Mouse (Mus musculus) midbrain, embryonic 15.5 days (tissue): ENCODE data around the gene Chpf. TPM values are rescaled to one million over a fixed set of nuclear protein-coding genes. Genes with fewer than 3 reads are reported as not detected.
A peak's percentile ranks its signal among the peaks of the same experiment; 100 is the strongest.

Experiments used
- ATAC-seq: fragments of 200-750 bp; cut with Nextera tagmentation; replicated peaks from 2 replicates; pipeline ENCODE4 v1.8.0; 2017; ENCODE audit warnings: moderate TSS enrichment
- H3K27ac ChIP-seq: fragments of 300-500 bp; sonication (generic); 2 replicates; pipeline ENCODE4 v1.5.1; 2015; ENCODE audit warnings: mild to moderate bottlenecking, inconsistent platforms
- H3K27me3 ChIP-seq: fragments of 300-500 bp; sonication (generic); replicated peaks from 2 replicates; pipeline ENCODE4 v1.6.1; 2015; ENCODE audit warnings: inconsistent platforms
- H3K36me3 ChIP-seq: fragments of 300-500 bp; sonication (generic); replicated peaks from 2 replicates; pipeline ENCODE4 v1.6.1; 2015; ENCODE audit warnings: inconsistent platforms
- H3K4me1 ChIP-seq: fragments of 300-500 bp; sonication (generic); 2 replicates; pipeline ENCODE4 v1.6.1; 2015; ENCODE audit warnings: inconsistent platforms
- H3K4me2 ChIP-seq: fragments of 300-500 bp; sonication (generic); 2 replicates; pipeline ENCODE4 v1.6.1; 2015; ENCODE audit warnings: inconsistent platforms, mild to moderate bottlenecking, moderate library complexity
- H3K4me3 ChIP-seq: fragments of 300-500 bp; sonication (generic); 2 replicates; pipeline ENCODE4 v1.5.1; 2015; ENCODE audit warnings: mild to moderate bottlenecking, inconsistent platforms
- H3K9ac ChIP-seq: fragments of 300-500 bp; sonication (generic); 2 replicates; pipeline ENCODE4 v1.6.1; 2015; ENCODE audit warnings: mild to moderate bottlenecking, inconsistent platforms
- H3K9me3 ChIP-seq: fragments of 300-500 bp; sonication (generic); 2 replicates; pipeline ENCODE4 v1.6.1; 2016; ENCODE audit warnings: inconsistent platforms
- WGBS: fragments of 180-500 bp; shearing (Covaris S2); methylation state at CpG from one replicate; pipeline ENCODE4 v1.1.7; 2015; ENCODE audit warnings: mixed read lengths; 5-methylcytosine and 5-hydroxymethylcytosine counted together
- polyA plus RNA-seq: library from polyadenylated mRNA; unstranded; fragments of >200 nt; fragmentation: Nextera tagmentation; extraction: Ambion mirVana; gene quantifications from 2 replicates; pipeline ENCODE4 v1.2.1, GENCODE M21; 2015

The Chpf gene
- polyA plus RNA-seq, 1 experiment from 2014 or later: 42.3 TPM

- no peak overlapping the region for H3K27ac ChIP-seq
- no peak for ATAC-seq
- H3K9ac ChIP-seq: no peak overlapping the region
- WGBS: 39% methylated on average over 24 of the region's 24 CpGs
- H3K36me3 ChIP-seq: no peaks in the 10 kb centered on the region
- peaks cover 13% of the 10 kb centered on the region for H3K27me3 ChIP-seq
- no peak overlapping the region for H3K4me3 ChIP-seq
- H3K9me3 ChIP-seq: no peaks in the 10 kb centered on the region
- no peak overlapping the region for H3K4me2 ChIP-seq
- peaks cover 10% of the 10 kb centered on the region for H3K4me1 ChIP-seq
Measured at GRCm38 (mm10) chr1:75492579-75493170, 13.6 kb upstream of the Chpf start.

- H3K9ac ChIP-seq: no peak overlapping the region
- WGBS: 89% methylated on average over 34 of the region's 34 CpGs
- H3K4me1 ChIP-seq: peaks cover 20% of the 10 kb centered on the region
- peaks cover 24% of the 10 kb centered on the region for H3K27me3 ChIP-seq
- no peaks in the 10 kb centered on the region for H3K36me3 ChIP-seq
- no peaks in the 10 kb centered on the region for H3K9me3 ChIP-seq
- H3K4me3 ChIP-seq: no peak overlapping the region
- no peak for ATAC-seq
- H3K27ac ChIP-seq: no peak overlapping the region
- no peak overlapping the region for H3K4me2 ChIP-seq
Measured at GRCm38 (mm10) chr1:75490785-75491551, 11.9 kb upstream of the Chpf start.

GRCm38 (mm10) chr1:75487405-75488161 is 8.5 kb upstream of the Chpf start:
- Histone ChIP-seq H3K27me3 (peaks cover 44% of the 10 kb centered on the region), H3K4me2 (peak overlapping the region; percentile 77), H3K4me1 (peaks cover 21% of the 10 kb centered on the region), H3K9ac (peak overlapping the region; percentile 17), H3K4me3 (peak overlapping the region; percentile 44), H3K36me3 (peaks cover 20% of the 10 kb centered on the region; the same call in 1 of the 2 replicates), H3K27ac (no peak overlapping the region), H3K9me3 (no peaks in the 10 kb centered on the region)
- under 1% methylated on average over 62 of the region's 62 CpGs for whole genome bisulfite sequencing
- ATAC-seq: peak; percentile 70

- 2% methylated on average over 13 of the region's 13 CpGs for WGBS
- peak; percentile 25 for ATAC-seq
- no peaks in the 10 kb centered on the region for H3K9me3 ChIP-seq
- H3K4me2 ChIP-seq: peak overlapping the region; percentile 77
- H3K4me1 ChIP-seq: peaks cover 27% of the 10 kb centered on the region
- peak overlapping the region; percentile 44 for H3K4me3 ChIP-seq
- peaks cover 20% of the 10 kb centered on the region; the same call in 1 of the 2 replicates for H3K36me3 ChIP-seq
- H3K27me3 ChIP-seq: peaks cover 48% of the 10 kb centered on the region
- H3K27ac ChIP-seq: no peak overlapping the region
- H3K9ac ChIP-seq: peak overlapping the region; percentile 17; the same call in 1 of the 2 replicates
Measured at GRCm38 (mm10) chr1:75487040-75487404, 7.9 kb upstream of the Chpf start.

- Histone ChIP-seq H3K4me1 (peaks cover 29% of the 10 kb centered on the region), H3K9ac (no peak overlapping the region), H3K27ac (no peak overlapping the region), H3K27me3 (peaks cover 48% of the 10 kb centered on the region), H3K4me2 (peak overlapping the region; percentile 77), H3K9me3 (no peaks in the 10 kb centered on the region), H3K4me3 (0 out of 2 replicates have a peak overlapping the region, but pooled peaks have one; percentile 44), H3K36me3 (peaks cover 20% of the 10 kb centered on the region; the same call in 1 of the 2 replicates)
- 0 out of 2 replicates have a peak, but pooled peaks have one; percentile 16 for ATAC-seq
- WGBS: 7% methylated on average over 24 of the region's 24 CpGs
Measured at GRCm38 (mm10) chr1:75486561-75486960, 7.5 kb upstream of the Chpf start.

GRCm38 (mm10) chr1:75480735-75481134 is 1.6 kb upstream of the Chpf start:
- ATAC-seq: no peak
- H3K27me3 ChIP-seq: peaks cover 22% of the 10 kb centered on the region
- peak overlapping the region; percentile 63; the same call in 1 of the 2 replicates for H3K9ac ChIP-seq

GRCm38 (mm10) chr1:75480036-75480435 is 929 bp upstream of the Chpf start:
- peak overlapping the region; percentile 71 for H3K4me3 ChIP-seq
- peaks cover 26% of the 10 kb centered on the region for H3K36me3 ChIP-seq
- peak overlapping the region; percentile 63 for H3K9ac ChIP-seq
- H3K4me2 ChIP-seq: peak overlapping the region; percentile 87
- peaks cover 51% of the 10 kb centered on the region for H3K4me1 ChIP-seq
- H3K27me3 ChIP-seq: peaks cover 15% of the 10 kb centered on the region
- 12% methylated on average over 13 of the region's 13 CpGs for WGBS
- no peaks in the 10 kb centered on the region for H3K9me3 ChIP-seq
- no peak; the same call in 1 of the 2 replicates for ATAC-seq
- H3K27ac ChIP-seq: peak overlapping the region; percentile 84

More at GRCm38 (mm10) chr1:75480735-75481134, 1.6 kb upstream of the Chpf start:
- Histone ChIP-seq H3K9me3 (no peaks in the 10 kb centered on the region), H3K4me3 (peak overlapping the region; percentile 71), H3K4me2 (peak overlapping the region; percentile 87), H3K4me1 (peaks cover 51% of the 10 kb centered on the region), H3K36me3 (peaks cover 26% of the 10 kb centered on the region), H3K27ac (no peak overlapping the region)
- WGBS: 87% methylated on average over 7 of the region's 7 CpGs

GRCm38 (mm10) chr1:75479635-75479989 is 505 bp upstream of the Chpf start:
- peaks cover 11% of the 10 kb centered on the region for H3K27me3 ChIP-seq
- peaks cover 25% of the 10 kb centered on the region for H3K36me3 ChIP-seq
- peak overlapping the region; percentile 84 for H3K27ac ChIP-seq
- H3K4me3 ChIP-seq: peak overlapping the region; percentile 71
- peak overlapping the region; percentile 63 for H3K9ac ChIP-seq
- no peak for ATAC-seq
- peak overlapping the region; percentile 87 for H3K4me2 ChIP-seq
- no peaks in the 10 kb centered on the region for H3K9me3 ChIP-seq
- H3K4me1 ChIP-seq: peaks cover 51% of the 10 kb centered on the region
- WGBS: under 1% methylated on average over 23 of the region's 24 CpGs

- H3K9me3 ChIP-seq: no peaks in the 10 kb centered on the region
- H3K9ac ChIP-seq: peak overlapping the region; percentile 63
- ATAC-seq: no peak
- H3K36me3 ChIP-seq: peaks cover 24% of the 10 kb centered on the region
- H3K4me1 ChIP-seq: peaks cover 53% of the 10 kb centered on the region
- peak overlapping the region; percentile 84 for H3K27ac ChIP-seq
- H3K4me3 ChIP-seq: peak overlapping the region; percentile 71
- WGBS: under 1% methylated on average over 21 of the region's 25 CpGs
- H3K27me3 ChIP-seq: 0 out of 2 replicates have a peak, but pooled peaks cover 7% of the 10 kb centered on the region
- peak overlapping the region; percentile 87 for H3K4me2 ChIP-seq
Measured at GRCm38 (mm10) chr1:75478497-75478896, 610 bp downstream of the Chpf start.

- Histone ChIP-seq H3K4me1 (peaks cover 53% of the 10 kb centered on the region), H3K27ac (0 out of 2 replicates have a peak overlapping the region, but pooled peaks have one; percentile 12), H3K9ac (peak overlapping the region; percentile 63; the same call in 1 of the 2 replicates)
Measured at GRCm38 (mm10) chr1:75477966-75478290, 1.2 kb downstream of the Chpf start.

GRCm38 (mm10) chr1:75477264-75477965 is 1.7 kb downstream of the Chpf start:
- Histone ChIP-seq H3K4me1 (peaks cover 48% of the 10 kb centered on the region), H3K9me3 (no peaks in the 10 kb centered on the region), H3K36me3 (peaks cover 30% of the 10 kb centered on the region), H3K27me3 (0 out of 2 replicates have a peak, but pooled peaks cover 2% of the 10 kb centered on the region), H3K4me3 (peak overlapping the region; percentile 71), H3K9ac (no peak overlapping the region), H3K4me2 (peak overlapping the region; percentile 87), H3K27ac (0 out of 2 replicates have a peak overlapping the region, but pooled peaks have one; percentile 12)
- ATAC-seq: no peak
- WGBS: 10% methylated on average over 35 of the region's 35 CpGs

More at GRCm38 (mm10) chr1:75477966-75478290, 1.2 kb downstream of the Chpf start:
- no peak for ATAC-seq
- Histone ChIP-seq H3K9me3 (no peaks in the 10 kb centered on the region), H3K4me3 (peak overlapping the region; percentile 71), H3K36me3 (peaks cover 28% of the 10 kb centered on the region), H3K4me2 (peak overlapping the region; percentile 87), H3K27me3 (0 out of 2 replicates have a peak, but pooled peaks cover 7% of the 10 kb centered on the region)
- 46% methylated on average over 3 of the region's 3 CpGs for WGBS
